Mouse (Mus musculus) MN1 (cell line): ENCODE results near the gene Canx.
"Not testable (repeated sequence)": the region's sequence is repeated elsewhere in the genome, so short reads cannot be mapped to it uniquely, and the experiment has no call there.

Source experiments
- DNase-seq: peaks from one replicate; pipeline ENCODE4 v3.0.0-alpha.2; 2016; ENCODE audit warnings: low spot score

Gene Canx

GRCm38 (mm10) chr11:50325496-50326301, at the start of gene Canx:
Canx (minus strand) TSS chr11:50325673.
- peak; percentile 100 for DNase-seq

GRCm38 (mm10) chr11:50374286-50375015, 49.0 kb upstream of the Canx start:
- DNase-seq, result no peak

GRCm38 (mm10) chr11:50373621-50374020, 48.1 kb upstream of the Canx start:
- no peak for DNase-seq

- no peak for DNase-seq
These were observed 47.6 kb upstream of the Canx start for GRCm38 (mm10) chr11:50373086-50373485.

- DNase-seq, result no peak
These were observed 46.4 kb upstream of the Canx start for GRCm38 (mm10) chr11:50371911-50372310.

GRCm38 (mm10) chr11:50371399-50371841, 45.9 kb upstream of the Canx start:
- DNase-seq, result peak; percentile 88

- peak; percentile 63 for DNase-seq
These were observed 45.5 kb upstream of the Canx start for GRCm38 (mm10) chr11:50370969-50371368.

- DNase-seq, result peak; percentile 95
These were observed 44.0 kb upstream of the Canx start for GRCm38 (mm10) chr11:50369360-50369911.

GRCm38 (mm10) chr11:50367531-50367930, 42.1 kb upstream of the Canx start:
- no peak for DNase-seq

GRCm38 (mm10) chr11:50365322-50365721, 39.8 kb upstream of the Canx start:
- no peak for DNase-seq

- DNase-seq, result peak; percentile 89
These were observed 39.1 kb upstream of the Canx start for GRCm38 (mm10) chr11:50364548-50364947.

GRCm38 (mm10) chr11:50361282-50361681, 35.8 kb upstream of the Canx start:
- DNase-seq, result not testable (repeated sequence)

GRCm38 (mm10) chr11:50358950-50359861, 33.7 kb upstream of the Canx start:
- peak; percentile 86 for DNase-seq

GRCm38 (mm10) chr11:50355395-50355794, 29.9 kb upstream of the Canx start:
- DNase-seq, result no peak

GRCm38 (mm10) chr11:50354851-50355250, 29.4 kb upstream of the Canx start:
- DNase-seq, result no peak

- no peak for DNase-seq
These were observed 28.7 kb upstream of the Canx start, which contains the start of gene Cby3 for GRCm38 (mm10) chr11:50354162-50354561. Cby3 (plus strand) TSS chr11:50354462.

GRCm38 (mm10) chr11:50352177-50352576, 26.7 kb upstream of the Canx start:
- DNase-seq, result no peak

- DNase-seq, result no peak
These were observed 21.0 kb upstream of the Canx start for GRCm38 (mm10) chr11:50346256-50347032.

GRCm38 (mm10) chr11:50345486-50345885, 20.0 kb upstream of the Canx start:
- no peak for DNase-seq

- no peak for DNase-seq
These were observed 11.4 kb upstream of the Canx start for GRCm38 (mm10) chr11:50336891-50337290.

- no peak for DNase-seq
These were observed 10.7 kb upstream of the Canx start for GRCm38 (mm10) chr11:50336126-50336525.
